Mouse (Mus musculus) lung, adult 2 months (tissue): ENCODE data around the gene Bdh1.

Experiments used
- CTCF ChIP-seq: fragments of 200-500 bp; IDR thresholded peaks from 2 replicates; pipeline ENCODE4 v1.5.1; 2011; ENCODE audit warnings: mild to moderate bottlenecking, low read length, control low read depth; ENCODE audit not compliant: insufficient read depth
- POLR2A ChIP-seq: fragments of 200-500 bp; IDR thresholded peaks from 2 replicates; pipeline ENCODE4 v1.6.1; 2011; ENCODE audit warnings: low read depth, mild to moderate bottlenecking, control low read depth, low read length, borderline replicate concordance; ENCODE audit errors: extremely low read depth

DNA sequence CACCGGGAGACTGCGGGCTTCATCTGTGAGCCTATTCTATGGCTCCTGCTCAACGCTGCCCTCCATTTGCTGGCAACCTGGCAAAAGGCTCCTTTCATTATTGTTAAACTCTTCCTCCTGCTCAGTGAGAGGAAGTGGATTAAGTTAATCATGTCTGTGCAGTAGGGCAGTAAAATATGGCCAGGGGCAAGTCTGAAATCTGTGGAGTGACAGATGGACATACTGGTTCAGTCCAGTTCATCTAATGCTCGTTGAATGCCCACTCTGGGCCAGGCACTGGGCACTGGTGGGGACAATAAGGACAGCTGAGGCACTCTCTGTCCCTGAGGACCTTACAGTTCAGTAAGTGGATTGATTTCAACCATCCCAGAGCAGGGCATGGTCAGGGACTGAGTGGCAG lies 27.9 kb downstream of the Bdh1 start:
- TF ChIP-seq CTCF: no peak
- TF ChIP-seq POLR2A: no peak
